ENCODE assay signal across 17 mouse cellular contexts in genomic region chr12:16882442-16882841, GRCm38 (mm10).
"Had no signal": no experiment of that assay in that cellular context is flagged by ENCODE, and none has a peak within 500 bp of the region (broad histone marks: within the 10 kb centered on the region; RNA-seq: fewer than 3 reads in every experiment).

No protein-coding gene starts in this region.

- H3K4me1 ChIP-seq: stomach, embryonic 15.5 days had no signal

- H3K27me3 ChIP-seq: kidney, embryonic 15.5 days; liver, embryonic 13.5 days; stomach, embryonic 15.5 days had no signal

- DNase-seq: kidney, postnatal 10 days; kidney, postnatal 36 days; layer of hippocampus, postnatal 36 days; liver, embryonic 13.5 days; lung, adult 2 months; lung, postnatal 14 days; lung, postnatal 4 days; midbrain, embryonic 14.5 days; right cerebral cortex, postnatal 14 days; right cerebral cortex, postnatal 4 days; spleen, adult 18-20 months; thymus, adult 2 months; thymus, postnatal 14 days; thymus, postnatal 4 days had no signal

- H3K4me3 ChIP-seq: kidney, embryonic 15.5 days; left cerebral cortex, adult 2 months; liver, embryonic 13.5 days; stomach, embryonic 15.5 days had no signal

- H3K36me3 ChIP-seq: kidney, embryonic 15.5 days; liver, embryonic 13.5 days; stomach, embryonic 15.5 days had no signal

- H3K27ac ChIP-seq: kidney, embryonic 15.5 days; left cerebral cortex, adult 2 months; liver, embryonic 13.5 days; stomach, embryonic 15.5 days had no signal
